Mouse (Mus musculus): ENCODE data around the gene Slc1a7.

The Slc1a7 gene

DNA sequence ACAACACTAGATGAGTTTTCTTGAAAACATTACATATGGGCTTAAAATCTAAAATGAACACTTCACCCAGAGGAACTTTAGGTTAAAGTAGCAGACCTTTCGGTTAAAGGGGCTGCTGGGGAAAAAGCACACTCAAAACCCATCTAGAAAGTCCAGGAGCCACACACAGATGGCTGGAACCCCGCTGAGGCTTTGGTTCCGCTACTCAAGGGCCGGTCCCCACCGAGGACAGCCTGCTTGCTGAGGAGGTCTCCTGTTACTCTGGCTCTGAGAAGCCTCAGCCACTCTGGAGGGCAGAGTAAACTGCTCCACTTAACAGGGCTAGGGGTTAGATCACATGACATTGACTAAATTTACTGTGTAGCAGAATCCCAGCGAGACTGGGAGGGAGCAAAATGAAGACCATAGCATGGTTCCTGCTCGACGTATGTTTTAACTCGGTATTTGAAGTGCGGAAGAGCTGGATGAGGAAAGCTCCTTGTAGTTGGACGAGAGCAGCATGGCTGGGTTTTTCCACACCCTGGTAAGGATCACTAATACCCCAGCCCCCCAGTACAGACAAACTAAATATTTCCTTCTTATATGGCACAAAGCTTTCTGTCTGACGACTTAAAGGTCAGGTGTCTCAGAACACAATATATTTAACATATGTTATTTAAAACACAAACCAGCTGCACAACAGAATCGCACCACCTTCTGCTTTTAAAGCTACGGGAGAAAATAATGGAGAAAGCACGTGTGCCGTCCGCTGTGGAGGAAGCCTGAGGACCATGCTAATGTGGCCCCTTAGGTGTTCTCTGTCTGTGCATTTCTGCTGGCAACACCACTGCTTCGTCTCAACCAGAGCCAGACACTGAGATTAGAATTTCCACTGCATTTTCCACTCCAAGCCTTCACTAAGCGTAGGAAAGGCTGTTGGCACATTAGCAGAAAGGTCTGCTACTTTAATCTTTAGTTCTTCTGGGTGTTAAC is 77.3 kb downstream of the Slc1a7 start:
- in situ Hi-C loops (cut with MboI; ENCODE audit: low sequenced_read_pairs), result no loop called here

DNA sequence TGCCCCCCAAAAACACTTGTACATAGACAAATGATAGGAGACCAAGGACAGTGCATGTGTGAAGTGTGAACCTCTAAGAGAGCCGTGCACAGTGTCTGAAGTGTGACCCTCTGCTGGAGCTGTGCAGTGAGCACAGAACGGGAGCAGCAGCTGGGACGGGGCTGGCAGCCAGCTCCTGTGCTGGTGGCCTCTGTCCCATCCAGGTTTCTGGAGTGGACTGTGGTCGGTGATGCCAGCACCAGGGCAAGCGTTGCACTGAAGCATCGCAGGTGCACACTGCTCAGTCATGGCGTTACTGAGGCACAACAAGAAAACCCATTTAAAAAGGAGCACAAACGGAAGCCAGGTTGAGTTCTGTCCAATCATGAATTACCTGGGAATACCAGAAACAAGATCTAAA is 78.0 kb downstream of the Slc1a7 start:
- in situ Hi-C loops (cut with MboI; ENCODE audit: low sequenced_read_pairs), result no loop called here

DNA sequence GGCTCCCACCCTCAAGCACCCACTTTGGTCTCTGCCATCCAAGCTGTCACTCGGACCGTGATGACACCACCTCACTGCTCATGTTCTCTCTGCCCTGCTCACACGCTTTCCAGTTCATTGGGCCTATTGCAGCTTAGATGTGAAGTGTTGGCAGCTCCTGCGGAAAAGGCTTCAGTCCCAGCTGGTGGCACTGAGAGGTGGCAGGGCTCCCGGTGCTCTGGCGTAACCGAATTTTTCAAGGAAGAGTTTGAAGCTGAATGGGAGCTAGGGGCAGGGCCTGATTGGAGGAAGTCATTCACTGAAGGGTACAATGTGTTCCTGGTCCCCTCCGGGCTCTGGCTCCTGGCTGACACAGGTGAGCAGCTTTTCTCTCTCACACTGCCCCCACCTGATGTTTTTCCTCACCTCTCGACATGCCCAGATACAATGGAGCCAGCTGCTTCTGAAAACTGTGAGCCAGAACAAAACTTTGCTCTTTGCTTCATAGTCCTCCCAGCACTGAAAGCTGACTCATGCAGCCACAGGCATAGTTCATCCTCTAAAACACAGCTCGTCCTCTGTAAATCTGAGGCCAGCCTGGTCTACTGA is 83.6 kb downstream of the Slc1a7 start:
- in situ Hi-C loops (cut with MboI; ENCODE audit: low sequenced_read_pairs), result no loop called here

DNA sequence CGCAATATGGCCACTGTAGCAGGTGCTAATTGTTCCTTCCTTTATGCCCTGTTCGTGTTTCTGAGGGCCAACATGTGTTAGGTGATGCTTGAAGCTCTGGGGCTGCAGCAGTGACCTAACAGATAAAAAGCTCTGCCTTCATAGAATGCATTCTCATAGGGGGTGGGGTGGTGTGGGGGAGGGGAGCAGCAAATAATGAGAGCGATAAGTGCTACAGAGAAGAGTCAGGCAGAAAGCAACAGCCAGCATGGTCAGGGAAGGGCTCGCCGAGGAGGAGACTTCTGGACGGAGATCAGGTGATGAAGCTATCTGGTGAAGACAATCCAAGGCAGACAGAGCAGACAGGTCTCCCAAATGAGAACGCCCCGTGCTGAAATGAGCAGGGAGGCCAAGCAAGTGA is 84.5 kb downstream of the Slc1a7 start:
- in situ Hi-C loops (cut with MboI; ENCODE audit: low sequenced_read_pairs), result no loop called here

DNA sequence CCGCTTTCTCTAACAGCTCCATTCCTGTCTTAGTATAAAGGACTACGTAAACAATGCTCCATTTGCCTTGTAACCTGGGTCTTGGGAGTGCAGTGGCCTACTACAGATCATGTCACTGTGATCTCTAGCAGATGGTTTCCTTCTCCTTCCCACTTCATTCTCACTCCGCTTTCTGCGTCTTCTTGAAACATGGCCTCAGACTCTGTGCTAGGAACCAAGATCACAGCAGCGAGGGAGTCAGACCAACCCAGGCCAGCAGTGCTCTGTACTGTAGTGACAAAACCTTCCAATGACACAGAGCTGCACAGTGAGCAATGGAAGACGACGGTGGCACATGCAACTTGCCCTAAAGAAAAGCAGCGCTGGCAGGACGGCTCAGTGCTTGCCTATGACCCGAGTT is 87.7 kb downstream of the Slc1a7 start:
- in situ Hi-C loops (cut with MboI; ENCODE audit: low sequenced_read_pairs), result no loop called here

GRCm38 (mm10) chr4:108057247-108057646 is 89.1 kb downstream of the Slc1a7 start:
- in situ Hi-C loops (cut with MboI; ENCODE audit: low sequenced_read_pairs), result no loop called here

GRCm38 (mm10) chr4:108058166-108058565 is 90.0 kb downstream of the Slc1a7 start:
- in situ Hi-C loops (cut with MboI; ENCODE audit: low sequenced_read_pairs), result no loop called here

DNA sequence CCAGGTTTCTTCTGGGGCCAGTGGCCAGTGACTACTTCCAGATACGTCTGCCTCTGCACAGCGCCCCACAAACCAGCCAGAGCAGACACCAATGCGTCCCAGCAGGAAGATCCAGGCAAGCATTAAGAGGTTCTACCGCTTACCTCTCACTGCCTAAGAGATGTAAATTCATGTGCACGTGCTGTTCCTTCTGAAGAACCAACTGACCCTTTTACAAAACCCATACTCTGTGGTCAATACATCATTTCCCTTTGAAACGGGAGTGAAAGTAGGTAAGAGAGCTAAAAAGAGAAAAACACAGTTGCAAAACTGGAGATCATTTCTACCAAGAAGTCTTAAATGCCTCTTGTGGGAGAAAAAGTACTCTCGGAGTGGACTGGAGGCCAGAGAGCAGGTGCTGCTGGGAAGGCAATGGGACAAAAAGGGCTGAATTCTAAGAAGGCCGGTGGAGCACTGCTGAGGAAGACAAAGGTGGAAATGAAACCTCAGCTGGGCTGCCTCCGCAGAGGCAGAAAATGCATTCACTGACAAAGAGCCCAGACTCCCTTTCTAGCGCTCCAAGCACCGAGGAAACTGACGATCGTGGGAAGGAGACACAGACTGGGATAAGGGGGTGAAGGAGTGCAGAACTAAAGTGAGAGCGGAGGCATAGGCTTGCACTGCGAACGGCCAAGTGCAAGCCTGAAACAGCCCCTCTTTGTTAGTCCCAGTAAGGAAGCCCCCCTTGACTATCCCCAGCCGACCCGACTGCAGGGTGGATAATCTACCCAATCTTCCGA is 91.7 kb downstream of the Slc1a7 start:
- in situ Hi-C loops (cut with MboI; ENCODE audit: low sequenced_read_pairs), result no loop called here

DNA sequence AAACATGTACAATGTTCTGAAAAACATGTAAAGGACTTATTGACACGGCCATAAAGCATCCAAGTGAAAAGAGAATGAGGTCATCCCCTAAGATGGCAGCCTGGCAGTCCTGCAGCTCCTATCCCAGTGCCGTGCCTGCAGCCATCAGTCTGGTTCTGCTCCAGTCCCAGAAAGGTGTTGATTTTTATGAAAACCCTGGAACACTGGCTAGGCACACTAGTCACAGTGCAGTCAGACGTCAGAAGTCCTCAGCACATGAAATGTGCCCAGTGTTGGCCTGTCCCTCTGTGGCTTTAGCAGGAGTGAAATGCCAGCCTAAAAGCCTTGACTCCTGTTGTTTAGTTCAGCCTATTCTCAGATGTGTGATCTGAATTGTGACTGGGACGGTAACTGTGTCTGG is 92.6 kb downstream of the Slc1a7 start:
- in situ Hi-C loops (cut with MboI; ENCODE audit: low sequenced_read_pairs), result no loop called here

GRCm38 (mm10) chr4:108062524-108062923 is 94.4 kb downstream of the Slc1a7 start:
- in situ Hi-C loops (cut with MboI; ENCODE audit: low sequenced_read_pairs), result no loop called here
